Mouse (Mus musculus) midbrain, embryonic 13.5 days (tissue): ENCODE measurements around the gene Cfp. TPM values are rescaled to one million over a fixed set of nuclear protein-coding genes. Genes with fewer than 3 reads are reported as not detected.

Experiments used
- ATAC-seq: fragments of 200-750 bp; cut with Nextera tagmentation; 2 replicates; pipeline ENCODE4 v1.8.0; 2017; ENCODE audit warnings: mild to moderate bottlenecking, moderate TSS enrichment, moderate library complexity
- H3K27ac ChIP-seq: fragments of 300-500 bp; sonication (generic); 2 replicates; pipeline ENCODE4 v1.5.1; 2015; ENCODE audit warnings: inconsistent platforms, mild to moderate bottlenecking, moderate library complexity
- H3K27me3 ChIP-seq: fragments of 300-500 bp; sonication (generic); 2 replicates; pipeline ENCODE4 v1.6.1; 2015; ENCODE audit warnings: mild to moderate bottlenecking, inconsistent platforms
- H3K36me3 ChIP-seq: fragments of 300-500 bp; sonication (generic); 2 replicates; pipeline ENCODE4 v1.6.1; 2015; ENCODE audit warnings: mild to moderate bottlenecking, inconsistent platforms
- H3K4me1 ChIP-seq: fragments of 300-500 bp; sonication (generic); replicated peaks from 2 replicates; pipeline ENCODE4 v1.6.1; 2015; ENCODE audit warnings: inconsistent platforms
- H3K4me2 ChIP-seq: fragments of 300-500 bp; sonication (generic); replicated peaks from 2 replicates; pipeline ENCODE4 v1.6.1; 2015; ENCODE audit warnings: moderate library complexity, mild to moderate bottlenecking, inconsistent platforms
- H3K4me3 ChIP-seq: fragments of 300-500 bp; sonication (generic); replicated peaks from 2 replicates; pipeline ENCODE4 v1.5.1; 2015; ENCODE audit warnings: mild to moderate bottlenecking, inconsistent platforms
- H3K9ac ChIP-seq: fragments of 300-500 bp; sonication (generic); replicated peaks from 2 replicates; pipeline ENCODE4 v1.6.1; 2015; ENCODE audit warnings: mild to moderate bottlenecking, inconsistent platforms
- H3K9me3 ChIP-seq: fragments of 300-500 bp; sonication (generic); 2 replicates; pipeline ENCODE4 v1.6.1; 2016; ENCODE audit warnings: mild to moderate bottlenecking, inconsistent platforms
- WGBS: fragments of 180-500 bp; shearing (Covaris S2); methylation state at CpG from one replicate; pipeline ENCODE4 v1.1.7; 2015; 5-methylcytosine and 5-hydroxymethylcytosine counted together
- polyA plus RNA-seq: library from polyadenylated mRNA; unstranded; fragments of >200 nt; fragmentation: Nextera tagmentation; extraction: Ambion mirVana; gene quantifications from 2 replicates; pipeline ENCODE4 v1.2.1, GENCODE M21; 2015

Gene Cfp
- polyA plus RNA-seq: 5.3 and 7.4 TPM in 2 replicates

DNA sequence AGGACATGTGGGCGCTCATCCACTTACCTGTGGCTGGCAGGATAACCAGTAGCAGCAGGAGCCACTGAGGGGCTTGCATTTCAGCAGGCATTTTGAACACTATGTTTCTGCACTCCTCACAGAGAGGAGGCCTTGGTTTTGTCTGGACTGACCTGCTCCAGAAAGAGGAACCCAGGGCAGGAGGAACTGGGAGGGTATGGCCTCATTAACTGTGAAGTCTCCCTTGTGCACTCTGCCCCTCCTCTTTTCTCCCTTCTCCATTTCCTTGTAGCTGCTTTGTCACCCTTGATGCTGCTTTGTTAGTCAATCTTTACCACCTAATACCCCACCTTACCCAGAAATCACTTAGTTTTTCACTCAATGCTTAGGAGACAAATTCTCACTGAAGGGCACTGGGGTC lies at the start of gene Cfp:
Gene Cfp (minus strand): TSS at position 192 of the 400 bp plus-strand sequence.
- Histone ChIP-seq H3K36me3 (peaks cover 45% of the 10 kb centered on the region), H3K9me3 (no peaks in the 10 kb centered on the region), H3K27me3 (no peaks in the 10 kb centered on the region), H3K4me3 (no peak within 1 kb of the TSS), H3K9ac (no peak within 1 kb of the TSS), H3K4me1 (no peaks in the 10 kb centered on the region), H3K4me2 (no peak within 1 kb of the TSS), H3K27ac (no peak within 1 kb of the TSS)
- ATAC-seq: no peak
- 91% methylated on average over 1 of the region's 1 CpGs for WGBS

GRCm38 (mm10) chrX:20980901-20981300 lies 49.5 kb upstream of the Cfp start:
- no peak for ATAC-seq
- no peak overlapping the region for H3K27ac ChIP-seq
- H3K27me3 ChIP-seq: no peaks in the 10 kb centered on the region
- 0 out of 2 replicates have a peak, but pooled peaks cover under 1% of the 10 kb centered on the region for H3K36me3 ChIP-seq
- WGBS: 65% methylated on average over 1 of the region's 1 CpGs
- H3K4me1 ChIP-seq: no peaks in the 10 kb centered on the region
- no peak overlapping the region for H3K9ac ChIP-seq
- H3K4me3 ChIP-seq: no peak overlapping the region
- no peak overlapping the region for H3K4me2 ChIP-seq
- no peaks in the 10 kb centered on the region for H3K9me3 ChIP-seq

DNA sequence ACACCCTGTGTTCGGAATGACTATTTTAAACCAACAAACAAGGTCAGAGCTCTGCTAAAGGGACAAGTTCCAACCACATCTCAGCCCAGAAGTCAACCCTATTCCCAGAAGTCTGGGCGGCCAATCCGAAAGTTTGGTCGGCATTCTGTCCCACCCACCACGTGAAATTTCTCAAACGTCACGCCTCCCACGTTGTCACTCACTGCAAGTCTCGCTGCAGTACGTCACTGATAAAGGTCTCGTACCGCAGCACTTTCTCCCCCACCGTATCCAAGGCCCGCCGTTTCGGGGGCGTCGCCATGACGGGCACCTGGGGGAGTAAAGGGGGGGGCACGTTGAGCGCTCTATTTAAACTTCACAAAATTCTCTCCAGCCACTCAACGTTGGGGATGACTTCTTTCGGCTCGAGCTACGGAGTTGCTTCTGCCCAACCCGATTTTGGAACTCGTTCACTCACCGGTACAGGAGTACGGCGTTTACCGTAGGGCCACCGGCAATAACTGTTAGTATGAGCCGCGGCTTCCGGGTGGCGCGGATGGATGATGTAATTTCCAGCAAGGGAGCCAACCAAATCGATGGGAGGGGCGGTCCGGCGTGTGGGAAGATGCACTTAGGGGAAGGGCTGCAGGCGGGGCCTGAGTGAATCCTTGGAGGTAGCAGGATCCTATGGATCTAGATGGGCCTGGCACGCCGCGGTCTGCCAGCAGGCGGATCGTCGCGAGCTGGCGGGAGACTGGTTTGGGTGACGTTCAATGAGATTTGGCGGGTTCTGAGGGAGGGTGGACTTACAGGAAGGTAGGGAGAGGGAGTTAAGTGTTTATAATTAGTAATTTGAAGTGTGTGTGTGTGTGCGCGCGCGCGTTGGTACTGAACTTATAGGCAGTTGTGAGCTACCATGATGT lies 30.4 kb upstream of the Cfp start, which contains the start of gene Uxt:
Gene Uxt (minus strand): TSS at position 541 of the 902 bp plus-strand sequence.
- peaks cover 6% of the 10 kb centered on the region; the same call in 1 of the 2 replicates for H3K4me1 ChIP-seq
- peak within 1 kb of the TSS; percentile 52 for H3K4me3 ChIP-seq
- no peaks in the 10 kb centered on the region for H3K27me3 ChIP-seq
- 25% methylated on average over 57 of the region's 57 CpGs for WGBS
- 0 out of 2 replicates have a peak, but pooled peaks cover 8% of the 10 kb centered on the region for H3K36me3 ChIP-seq
- H3K4me2 ChIP-seq: peak within 1 kb of the TSS; percentile 49
- H3K9ac ChIP-seq: peak within 1 kb of the TSS; percentile 49; the same call in 1 of the 2 replicates
- H3K9me3 ChIP-seq: no peaks in the 10 kb centered on the region
- peak within 1 kb of the TSS; percentile 68; the same call in 1 of the 2 replicates for H3K27ac ChIP-seq
- ATAC-seq: peak; percentile 98

DNA sequence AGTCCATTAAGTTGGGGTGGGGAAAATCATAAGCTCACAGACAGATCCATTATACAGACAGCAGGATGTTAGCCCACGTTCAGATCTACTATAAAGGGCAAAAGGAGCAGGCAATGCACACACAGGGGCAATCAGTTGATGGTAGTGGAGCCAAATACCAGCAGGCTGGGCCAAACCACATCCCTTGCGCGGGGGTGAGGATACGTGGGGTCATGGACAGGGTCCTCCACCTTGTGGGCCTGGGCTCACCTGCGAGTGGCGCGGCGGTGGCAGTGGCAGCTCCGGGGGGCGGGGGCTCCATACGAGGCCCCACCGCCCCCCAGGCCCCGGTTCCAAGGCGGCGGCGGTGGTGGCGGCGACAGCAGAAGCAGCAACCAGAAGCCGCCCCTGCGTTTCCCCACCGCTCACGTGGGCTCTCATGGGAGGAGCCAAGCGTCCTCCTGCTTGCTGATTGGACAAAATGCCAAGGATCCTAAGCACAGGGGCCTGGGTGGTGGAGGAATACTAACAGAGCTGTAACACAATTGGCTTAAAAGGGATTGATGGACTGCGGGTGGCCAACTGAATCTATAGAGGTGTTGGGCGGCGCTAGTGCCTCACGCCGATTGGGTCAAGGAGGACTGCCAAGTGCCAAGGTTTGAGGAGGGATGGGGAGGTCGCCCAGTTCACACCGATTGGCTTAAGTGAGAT lies 19.0 kb upstream of the Cfp start, which contains the start of gene Elk1:
Gene Elk1 (minus strand): TSS at position 418 of the 690 bp plus-strand sequence.
- Histone ChIP-seq H3K9me3 (no peaks in the 10 kb centered on the region), H3K27ac (peak within 1 kb of the TSS; percentile 77), H3K27me3 (no peaks in the 10 kb centered on the region), H3K4me2 (peak within 1 kb of the TSS; percentile 58), H3K4me3 (peak within 1 kb of the TSS; percentile 60), H3K9ac (peak within 1 kb of the TSS; percentile 70), H3K36me3 (no peaks in the 10 kb centered on the region), H3K4me1 (peaks cover 13% of the 10 kb centered on the region)
- ATAC-seq: peak; percentile 99
- WGBS: 13% methylated on average over 29 of the region's 30 CpGs

GRCm38 (mm10) chrX:20946055-20946454 lies 14.7 kb upstream of the Cfp start:
- peaks cover 13% of the 10 kb centered on the region for H3K4me1 ChIP-seq
- H3K27me3 ChIP-seq: no peaks in the 10 kb centered on the region
- no peaks in the 10 kb centered on the region for H3K9me3 ChIP-seq
- peaks cover 4% of the 10 kb centered on the region; the same call in 1 of the 2 replicates for H3K36me3 ChIP-seq
- WGBS: 21% methylated on average over 4 of the region's 4 CpGs
- no peak overlapping the region for H3K4me2 ChIP-seq
- no peak overlapping the region for H3K4me3 ChIP-seq
- no peak overlapping the region for H3K27ac ChIP-seq
- ATAC-seq: no peak
- H3K9ac ChIP-seq: no peak overlapping the region

GRCm38 (mm10) chrX:20931963-20932362 lies 608 bp upstream of the Cfp start:
- no peak overlapping the region for H3K27ac ChIP-seq
- no peak overlapping the region for H3K4me3 ChIP-seq
- no peak overlapping the region for H3K9ac ChIP-seq
- no peaks in the 10 kb centered on the region for H3K4me1 ChIP-seq
- H3K27me3 ChIP-seq: no peaks in the 10 kb centered on the region
- no peaks in the 10 kb centered on the region for H3K9me3 ChIP-seq
- 97% methylated on average over 1 of the region's 1 CpGs for WGBS
- no peak overlapping the region for H3K4me2 ChIP-seq
- peaks cover 45% of the 10 kb centered on the region for H3K36me3 ChIP-seq
- no peak for ATAC-seq

- Histone ChIP-seq H3K4me2 (no peak overlapping the region), H3K4me3 (no peak overlapping the region), H3K9ac (no peak overlapping the region), H3K27ac (no peak overlapping the region), H3K9me3 (no peaks in the 10 kb centered on the region), H3K4me1 (no peaks in the 10 kb centered on the region), H3K36me3 (peaks cover 32% of the 10 kb centered on the region), H3K27me3 (no peaks in the 10 kb centered on the region)
- WGBS: 80% methylated on average over 1 of the region's 1 CpGs
- ATAC-seq: no peak
These were observed 1.5 kb downstream of the Cfp start for GRCm38 (mm10) chrX:20929859-20930258.

GRCm38 (mm10) chrX:20924976-20925375 lies 6.4 kb downstream of the Cfp start:
- Histone ChIP-seq H3K4me3 (no peak overlapping the region), H3K9me3 (no peaks in the 10 kb centered on the region), H3K9ac (no peak overlapping the region), H3K27ac (no peak overlapping the region), H3K4me2 (no peak overlapping the region), H3K4me1 (no peaks in the 10 kb centered on the region), H3K36me3 (peaks cover 21% of the 10 kb centered on the region), H3K27me3 (no peaks in the 10 kb centered on the region)
- no peak for ATAC-seq

GRCm38 (mm10) chrX:20923506-20923905 lies 7.8 kb downstream of the Cfp start:
- Histone ChIP-seq H3K27ac (no peak overlapping the region), H3K4me3 (no peak overlapping the region), H3K27me3 (no peaks in the 10 kb centered on the region), H3K4me2 (no peak overlapping the region), H3K4me1 (peaks cover 6% of the 10 kb centered on the region; the same call in 1 of the 2 replicates), H3K36me3 (peaks cover 21% of the 10 kb centered on the region), H3K9me3 (no peaks in the 10 kb centered on the region), H3K9ac (no peak overlapping the region)
- ATAC-seq: no peak
- 71% methylated on average over 1 of the region's 1 CpGs for WGBS

- peak; percentile 10; the same call in 1 of the 2 replicates for ATAC-seq
These were observed 10.0 kb downstream of the Cfp start for GRCm38 (mm10) chrX:20921366-20921765.

DNA sequence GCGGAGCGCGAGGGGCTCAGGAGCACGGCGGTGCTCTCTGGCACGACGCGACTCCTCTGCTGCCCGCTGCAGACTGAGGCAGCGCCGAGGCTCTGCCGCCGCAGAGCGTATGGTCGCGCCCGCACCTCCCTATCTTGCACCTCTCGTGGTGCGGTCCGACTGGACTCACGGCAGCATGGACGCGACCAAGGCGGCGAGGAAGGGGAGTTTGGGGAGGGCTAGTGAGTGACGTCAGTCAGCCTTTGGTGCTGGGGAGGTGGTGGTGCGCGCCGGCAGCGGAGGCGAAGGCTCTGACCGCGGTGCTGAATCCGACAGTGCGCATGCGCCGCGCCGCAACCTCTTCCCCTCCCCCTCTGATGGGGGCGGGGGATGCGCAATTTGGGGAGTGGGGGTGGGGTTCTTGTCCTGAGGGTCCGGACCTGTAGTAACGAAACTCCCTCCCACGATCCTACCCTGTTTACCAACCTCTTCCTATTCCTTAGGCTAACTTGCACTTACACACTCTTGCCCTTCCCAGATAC lies 10.5 kb downstream of the Cfp start, which contains the start of gene Syn1:
Gene Syn1 (minus strand): TSS at position 161 of the 521 bp plus-strand sequence.
- Histone ChIP-seq H3K36me3 (no peaks in the 10 kb centered on the region), H3K4me2 (peak within 1 kb of the TSS; percentile 61), H3K9me3 (no peaks in the 10 kb centered on the region), H3K27ac (peak within 1 kb of the TSS; percentile 65), H3K9ac (peak within 1 kb of the TSS; percentile 73), H3K27me3 (no peaks in the 10 kb centered on the region), H3K4me3 (peak within 1 kb of the TSS; percentile 57), H3K4me1 (peaks cover 13% of the 10 kb centered on the region; the same call in 1 of the 2 replicates)
- 20% methylated on average over 38 of the region's 44 CpGs for WGBS
- peak; percentile 98 for ATAC-seq

More at GRCm38 (mm10) chrX:20921366-20921765, 10.0 kb downstream of the Cfp start:
- Histone ChIP-seq H3K9me3 (no peaks in the 10 kb centered on the region), H3K36me3 (peaks cover 1% of the 10 kb centered on the region), H3K27me3 (no peaks in the 10 kb centered on the region), H3K4me2 (peak overlapping the region; percentile 61), H3K4me1 (peaks cover 13% of the 10 kb centered on the region; the same call in 1 of the 2 replicates), H3K4me3 (peak overlapping the region; percentile 57), H3K9ac (no peak overlapping the region), H3K27ac (peak overlapping the region; percentile 44; the same call in 1 of the 2 replicates)
- 41% methylated on average over 5 of the region's 5 CpGs for WGBS
